Mouse (Mus musculus) frontal cortex, postnatal 14 days (tissue): Measurements from ENCODE around the gene Olfr160.

Source experiments
- DNase-seq, 2 experiments: peaks; one replicate each; pipeline ENCODE4 v3.0.0; 2022; ENCODE audit warnings: low spot score in 2 of 2

The Olfr160 gene

GRCm38 (mm10) chr9:37716150-37716549, at the start of gene Olfr160:
TSS of gene Olfr160 (minus strand) at chr9:37716250.
- DNase-seq = no peak

- no peak for DNase-seq
These were observed 46.5 kb upstream of the Olfr160 start for GRCm38 (mm10) chr9:37762541-37762940.

- no peak for DNase-seq
These were observed 45.7 kb upstream of the Olfr160 start for GRCm38 (mm10) chr9:37761728-37762127.

GRCm38 (mm10) chr9:37752006-37752405, 36.0 kb upstream of the Olfr160 start:
- DNase-seq = no peak

- DNase-seq = no peak
These were observed 35.4 kb upstream of the Olfr160 start for GRCm38 (mm10) chr9:37751467-37751866.

- peak; percentile 9 to 14 for DNase-seq
These were observed 34.4 kb upstream of the Olfr160 start for GRCm38 (mm10) chr9:37750319-37751075.

GRCm38 (mm10) chr9:37744806-37745205, 28.8 kb upstream of the Olfr160 start, which contains the start of gene Olfr874:
TSS of gene Olfr874 (plus strand) at chr9:37745106.
- DNase-seq = no peak

- DNase-seq = no peak
These were observed 18.3 kb upstream of the Olfr160 start for GRCm38 (mm10) chr9:37734310-37734709.

GRCm38 (mm10) chr9:37689970-37690686, 25.9 kb downstream of the Olfr160 start:
- no peak for DNase-seq

- DNase-seq = no peak
These were observed 28.1 kb downstream of the Olfr160 start for GRCm38 (mm10) chr9:37687941-37688303.

- no peak for DNase-seq
These were observed 28.6 kb downstream of the Olfr160 start for GRCm38 (mm10) chr9:37687288-37687940.

GRCm38 (mm10) chr9:37681123-37681522, 34.9 kb downstream of the Olfr160 start:
- DNase-seq = no peak

GRCm38 (mm10) chr9:37675287-37675686, 40.8 kb downstream of the Olfr160 start:
- peak in 1 of 2 experiments; percentile 25 for DNase-seq

GRCm38 (mm10) chr9:37670261-37670660, 45.8 kb downstream of the Olfr160 start:
- DNase-seq = no peak

- DNase-seq = no peak
These were observed 46.4 kb downstream of the Olfr160 start for GRCm38 (mm10) chr9:37669678-37670077.

GRCm38 (mm10) chr9:37669115-37669514, 46.9 kb downstream of the Olfr160 start, which contains the start of gene Panx3:
TSS of gene Panx3 (minus strand) at chr9:37669235.
- DNase-seq = no peak

GRCm38 (mm10) chr9:37666045-37666444, 50.0 kb downstream of the Olfr160 start:
- no peak for DNase-seq

GRCm38 (mm10) chr9:37664604-37665003, 51.4 kb downstream of the Olfr160 start:
- no peak for DNase-seq

- DNase-seq = no peak
These were observed 52.8 kb downstream of the Olfr160 start for GRCm38 (mm10) chr9:37663210-37663609.

- no peak for DNase-seq
These were observed 56.6 kb downstream of the Olfr160 start for GRCm38 (mm10) chr9:37659413-37659812.
